Mouse (Mus musculus): ENCODE measurements around the gene Vac14. TPM values are rescaled to one million over a fixed set of nuclear protein-coding genes. Genes with fewer than 3 reads are reported as not detected.
"Not testable (repeated sequence)": the region's sequence is repeated elsewhere in the genome, so short reads cannot be mapped to it uniquely, and the experiment has no call there.

Gene Vac14
- polyA plus RNA-seq, 1 experiment from 2014 or later = 32.8 TPM

GRCm38 (mm10) chr8:110655827-110656226, 37.4 kb downstream of the Vac14 start:
- Histone ChIP-seq H3K4me3 (replicated peaks; ENCODE audit: low read length) (no peak overlapping the region), H3K36me3 (replicated peaks; ENCODE audit: control insufficient read depth, insufficient read depth) (peaks cover 44% of the 10 kb centered on the region), H3K9me3 (ENCODE audit: control insufficient read depth, low read length) (no peaks in the 10 kb centered on the region), H3K9ac (no peak overlapping the region), H3K27me3 (ENCODE audit: control insufficient read depth, insufficient read depth, low read length) (no peaks in the 10 kb centered on the region), H3K27ac (no peak overlapping the region), H3K4me2 (replicated peaks) (no peak overlapping the region), H3K4me1 (replicated peaks; ENCODE audit: control insufficient read depth, insufficient read depth, low read length) (no peaks in the 10 kb centered on the region)
- ATAC-seq (ENCODE audit: low FRiP score) = no peak
- DNase-seq (ENCODE audit: low spot score) = no peak
- WGBS = 83% methylated on average over 1 of the region's 1 CpGs

DNA sequence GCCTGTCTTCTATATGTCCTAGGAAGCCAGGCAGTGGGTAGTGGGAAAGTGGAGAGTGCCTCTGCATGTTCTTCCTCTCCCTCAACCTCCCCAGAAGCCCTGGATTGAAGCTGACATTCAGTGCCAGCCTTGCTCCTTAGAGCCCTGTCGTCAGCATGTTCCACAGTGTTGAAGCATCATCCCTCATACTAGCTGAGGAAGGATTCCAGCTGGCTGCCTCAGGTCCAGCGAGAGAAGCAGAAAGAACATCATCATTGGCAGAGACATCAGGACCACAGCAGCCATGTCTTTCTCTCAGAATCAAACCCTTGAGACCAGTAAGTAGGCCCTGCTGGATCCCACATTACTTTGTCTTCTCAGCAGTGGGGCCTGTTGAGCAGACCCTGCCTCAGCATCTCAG, 39.3 kb downstream of the Vac14 start:
- H3K36me3 ChIP-seq (replicated peaks; ENCODE audit: control insufficient read depth, insufficient read depth) = peaks cover 47% of the 10 kb centered on the region
- H3K27me3 ChIP-seq (ENCODE audit: control insufficient read depth, insufficient read depth, low read length) = no peaks in the 10 kb centered on the region
- H3K9ac ChIP-seq = no peak overlapping the region
- H3K4me2 ChIP-seq (replicated peaks) = no peak overlapping the region
- no peak overlapping the region for H3K27ac ChIP-seq
- ATAC-seq (ENCODE audit: low FRiP score) = no peak
- H3K4me3 ChIP-seq (replicated peaks; ENCODE audit: low read length) = no peak overlapping the region
- DNase-seq (ENCODE audit: low spot score) = no peak
- no peaks in the 10 kb centered on the region for H3K4me1 ChIP-seq (replicated peaks; ENCODE audit: control insufficient read depth, insufficient read depth, low read length)
- WGBS = 96% methylated on average over 2 of the region's 2 CpGs
- no peaks in the 10 kb centered on the region for H3K9me3 ChIP-seq (ENCODE audit: control insufficient read depth, low read length)

DNA sequence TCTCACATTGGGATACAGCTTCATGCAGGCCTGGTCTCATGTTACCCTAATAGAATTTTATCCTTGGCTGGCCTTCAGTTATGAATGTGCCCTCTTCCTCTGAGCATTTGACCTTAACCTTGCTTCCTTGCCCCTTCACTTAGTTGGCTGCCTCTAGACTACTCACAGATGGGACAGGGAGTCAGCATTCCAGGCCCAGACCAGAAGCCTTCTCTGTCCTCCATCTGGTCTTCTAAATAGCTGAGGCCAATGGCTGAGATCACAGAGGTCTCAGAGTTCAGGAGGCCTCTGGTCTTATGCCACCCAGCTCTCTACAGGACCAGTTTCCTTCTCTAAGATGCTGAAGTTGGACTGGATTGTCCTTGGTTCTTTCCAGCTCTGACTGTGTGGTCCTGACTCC, 41.7 kb downstream of the Vac14 start:
- Histone ChIP-seq H3K9me3 (ENCODE audit: control insufficient read depth, low read length) (no peaks in the 10 kb centered on the region), H3K36me3 (replicated peaks; ENCODE audit: control insufficient read depth, insufficient read depth) (peaks cover 34% of the 10 kb centered on the region), H3K9ac (no peak overlapping the region), H3K27me3 (ENCODE audit: control insufficient read depth, insufficient read depth, low read length) (no peaks in the 10 kb centered on the region), H3K27ac (no peak overlapping the region), H3K4me3 (replicated peaks; ENCODE audit: low read length) (no peak overlapping the region), H3K4me2 (replicated peaks) (no peak overlapping the region), H3K4me1 (replicated peaks; ENCODE audit: control insufficient read depth, insufficient read depth, low read length) (peaks cover 20% of the 10 kb centered on the region)
- ATAC-seq (ENCODE audit: low FRiP score) = no peak
- DNase-seq (ENCODE audit: low spot score) = no peak

- H3K27me3 ChIP-seq (ENCODE audit: control insufficient read depth, insufficient read depth, low read length) = no peaks in the 10 kb centered on the region
- ATAC-seq (ENCODE audit: low FRiP score) = no peak
- H3K4me3 ChIP-seq (replicated peaks; ENCODE audit: low read length) = no peak overlapping the region
- H3K9me3 ChIP-seq (ENCODE audit: control insufficient read depth, low read length) = no peaks in the 10 kb centered on the region
- DNase-seq (ENCODE audit: low spot score) = no peak
- peaks cover 22% of the 10 kb centered on the region for H3K36me3 ChIP-seq (replicated peaks; ENCODE audit: control insufficient read depth, insufficient read depth)
- H3K4me1 ChIP-seq (replicated peaks; ENCODE audit: control insufficient read depth, insufficient read depth, low read length) = peaks cover 23% of the 10 kb centered on the region
- 77% methylated on average over 5 of the region's 5 CpGs for WGBS
- peak overlapping the region; percentile 84 for H3K27ac ChIP-seq
- H3K9ac ChIP-seq = no peak overlapping the region
- H3K4me2 ChIP-seq (replicated peaks) = no peak overlapping the region
Observed at GRCm38 (mm10) chr8:110662545-110662944, 44.2 kb downstream of the Vac14 start.

- Histone ChIP-seq H3K9me3 (ENCODE audit: control insufficient read depth, low read length) (no peaks in the 10 kb centered on the region), H3K36me3 (replicated peaks; ENCODE audit: control insufficient read depth, insufficient read depth) (peaks cover 16% of the 10 kb centered on the region), H3K4me1 (replicated peaks; ENCODE audit: control insufficient read depth, insufficient read depth, low read length) (peaks cover 23% of the 10 kb centered on the region), H3K9ac (no peak overlapping the region), H3K4me2 (replicated peaks) (no peak overlapping the region), H3K27ac (peak overlapping the region; percentile 84), H3K27me3 (ENCODE audit: control insufficient read depth, insufficient read depth, low read length) (no peaks in the 10 kb centered on the region), H3K4me3 (replicated peaks; ENCODE audit: low read length) (no peak overlapping the region)
- 62% methylated on average over 6 of the region's 6 CpGs for WGBS
- ATAC-seq (ENCODE audit: low FRiP score) (no peak), DNase-seq (ENCODE audit: low spot score) (no peak)
Observed at GRCm38 (mm10) chr8:110663015-110663742, 44.8 kb downstream of the Vac14 start.

GRCm38 (mm10) chr8:110664202-110664896, 46.0 kb downstream of the Vac14 start:
- ATAC-seq (ENCODE audit: low FRiP score) = peak; percentile 87
- DNase-seq (ENCODE audit: low spot score) = peak; percentile 61
- WGBS = 31% methylated on average over 7 of the region's 7 CpGs
- no peak overlapping the region for H3K4me3 ChIP-seq (replicated peaks; ENCODE audit: low read length)
- no peak overlapping the region for H3K9ac ChIP-seq
- H3K27me3 ChIP-seq (ENCODE audit: control insufficient read depth, insufficient read depth, low read length) = no peaks in the 10 kb centered on the region
- peak overlapping the region; percentile 84 for H3K27ac ChIP-seq
- no peak overlapping the region for H3K4me2 ChIP-seq (replicated peaks)
- peaks cover 13% of the 10 kb centered on the region for H3K36me3 ChIP-seq (replicated peaks; ENCODE audit: control insufficient read depth, insufficient read depth)
- peaks cover 23% of the 10 kb centered on the region for H3K4me1 ChIP-seq (replicated peaks; ENCODE audit: control insufficient read depth, insufficient read depth, low read length)
- no peaks in the 10 kb centered on the region for H3K9me3 ChIP-seq (ENCODE audit: control insufficient read depth, low read length)

GRCm38 (mm10) chr8:110665000-110665399, 46.6 kb downstream of the Vac14 start:
- H3K4me3 ChIP-seq (replicated peaks; ENCODE audit: low read length) = no peak overlapping the region
- H3K27ac ChIP-seq = peak overlapping the region; percentile 84
- H3K36me3 ChIP-seq (replicated peaks; ENCODE audit: control insufficient read depth, insufficient read depth) = peaks cover 13% of the 10 kb centered on the region
- H3K9me3 ChIP-seq (ENCODE audit: control insufficient read depth, low read length) = no peaks in the 10 kb centered on the region
- H3K9ac ChIP-seq = no peak overlapping the region
- H3K27me3 ChIP-seq (ENCODE audit: control insufficient read depth, insufficient read depth, low read length) = no peaks in the 10 kb centered on the region
- WGBS = 79% methylated on average over 3 of the region's 3 CpGs
- ATAC-seq (ENCODE audit: low FRiP score) (no peak), DNase-seq (ENCODE audit: low spot score) (no peak)
- H3K4me2 ChIP-seq (replicated peaks) = no peak overlapping the region
- H3K4me1 ChIP-seq (replicated peaks; ENCODE audit: control insufficient read depth, insufficient read depth, low read length) = peaks cover 23% of the 10 kb centered on the region

DNA sequence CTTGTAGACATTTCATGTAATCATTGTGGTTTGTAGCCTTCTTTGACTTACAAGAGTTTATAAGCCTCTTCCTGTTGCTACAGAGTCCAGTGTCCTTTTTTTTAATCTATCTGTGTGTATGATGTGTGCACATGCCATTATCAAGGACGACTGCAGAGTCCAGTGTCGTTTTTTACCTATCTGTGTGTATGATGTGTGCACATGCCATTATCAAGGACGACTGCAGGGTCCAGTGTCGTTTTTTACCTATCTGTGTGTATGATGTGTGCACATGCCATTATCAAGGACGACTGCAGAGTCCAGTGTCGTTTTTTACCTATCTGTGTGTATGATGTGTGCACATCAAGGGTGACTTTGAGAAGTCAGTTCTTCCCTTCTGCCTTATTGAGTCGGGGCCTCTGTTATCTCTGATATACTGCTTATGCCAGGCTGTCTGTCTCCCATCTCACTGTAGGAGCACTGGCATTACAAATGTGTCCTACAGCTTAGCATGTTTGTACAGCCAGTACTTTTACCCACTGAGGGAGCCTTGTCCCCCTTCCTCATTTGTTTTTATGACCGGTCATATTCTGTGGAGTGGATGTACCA, 49.3 kb downstream of the Vac14 start:
- ATAC-seq (ENCODE audit: low FRiP score); H3K4me3 ChIP-seq (replicated peaks; ENCODE audit: low read length); H3K4me2 ChIP-seq (replicated peaks); H3K9ac ChIP-seq; H3K9me3 ChIP-seq (ENCODE audit: control insufficient read depth, low read length); H3K27me3 ChIP-seq (ENCODE audit: control insufficient read depth, insufficient read depth, low read length); DNase-seq (ENCODE audit: low spot score); H3K27ac ChIP-seq: not testable (repeated sequence)
- peaks cover 17% of the 10 kb centered on the region; the same call in 1 of the 2 replicates for H3K36me3 ChIP-seq (replicated peaks; ENCODE audit: control insufficient read depth, insufficient read depth)
- 89% methylated on average over 8 of the region's 8 CpGs for WGBS
- H3K4me1 ChIP-seq (replicated peaks; ENCODE audit: control insufficient read depth, insufficient read depth, low read length) = peaks cover 23% of the 10 kb centered on the region

DNA sequence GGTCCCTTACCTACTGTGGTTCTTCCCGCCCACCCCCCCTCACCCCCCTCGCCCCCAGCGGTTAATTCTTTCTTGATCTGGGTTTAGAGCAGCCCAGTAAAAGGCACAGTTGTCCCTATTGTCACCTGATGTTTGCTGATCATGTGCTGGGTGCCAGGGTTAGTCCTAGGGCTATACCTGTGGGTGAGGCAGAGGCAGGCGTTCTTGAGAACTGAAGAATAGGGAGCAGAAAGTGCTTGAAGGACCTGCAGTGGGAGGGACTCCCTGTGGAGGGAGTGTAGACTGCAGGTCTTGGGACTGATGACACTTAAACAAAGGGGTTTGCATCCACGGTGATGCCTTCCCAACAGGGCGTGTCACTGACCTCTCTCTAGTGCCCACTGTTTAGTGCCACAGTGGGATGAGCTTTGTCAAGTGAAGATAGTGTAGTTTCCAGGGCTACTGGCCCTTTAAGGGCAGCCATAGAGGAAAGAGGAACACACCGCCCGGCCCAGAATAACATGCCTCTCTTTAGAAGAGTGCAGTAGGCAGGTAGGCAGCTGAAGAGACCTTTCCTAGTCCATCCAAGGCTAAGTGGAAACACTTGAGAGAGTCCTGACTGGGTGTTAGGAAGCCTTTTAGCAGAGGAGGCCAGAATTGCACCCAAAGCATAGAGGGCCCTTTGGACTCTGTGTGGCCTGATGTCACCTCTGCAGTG, 51.7 kb downstream of the Vac14 start:
- no peak for ATAC-seq (ENCODE audit: low FRiP score)
- no peaks in the 10 kb centered on the region for H3K27me3 ChIP-seq (ENCODE audit: control insufficient read depth, insufficient read depth, low read length)
- no peak overlapping the region for H3K4me3 ChIP-seq (replicated peaks; ENCODE audit: low read length)
- H3K9me3 ChIP-seq (ENCODE audit: control insufficient read depth, low read length) = no peaks in the 10 kb centered on the region
- peaks cover 33% of the 10 kb centered on the region; the same call in 1 of the 2 replicates for H3K36me3 ChIP-seq (replicated peaks; ENCODE audit: control insufficient read depth, insufficient read depth)
- no peak for DNase-seq (ENCODE audit: low spot score)
- no peak overlapping the region for H3K27ac ChIP-seq
- no peak overlapping the region for H3K4me2 ChIP-seq (replicated peaks)
- peaks cover 3% of the 10 kb centered on the region for H3K4me1 ChIP-seq (replicated peaks; ENCODE audit: control insufficient read depth, insufficient read depth, low read length)
- H3K9ac ChIP-seq = no peak overlapping the region
- 67% methylated on average over 8 of the region's 8 CpGs for WGBS
